Mouse (Mus musculus): Measurements from ENCODE around the gene Fcrl5. TPM values are rescaled to one million over a fixed set of nuclear protein-coding genes. Genes with fewer than 3 reads are reported as not detected.

Gene Fcrl5
- total RNA-seq, 1 experiment from 2014 or later: not detected

GRCm38 (mm10) chr3:87528841-87529240, 93.3 kb downstream of the Fcrl5 start:
- DNase-seq: no peak

- no peak for DNase-seq
Measured at GRCm38 (mm10) chr3:87529568-87529967, 94.0 kb downstream of the Fcrl5 start.

GRCm38 (mm10) chr3:87530234-87530633, 94.7 kb downstream of the Fcrl5 start:
- DNase-seq: no peak

- DNase-seq: no peak
Measured at GRCm38 (mm10) chr3:87533667-87534378, 98.2 kb downstream of the Fcrl5 start.

GRCm38 (mm10) chr3:87538034-87538433, 102.5 kb downstream of the Fcrl5 start:
- no peak for DNase-seq

GRCm38 (mm10) chr3:87540028-87540675, 104.6 kb downstream of the Fcrl5 start:
- DNase-seq: no peak

GRCm38 (mm10) chr3:87540714-87541113, 105.1 kb downstream of the Fcrl5 start:
- no peak for DNase-seq

GRCm38 (mm10) chr3:87542481-87543215, 107.1 kb downstream of the Fcrl5 start:
- no peak for DNase-seq

- no peak for DNase-seq
Measured at GRCm38 (mm10) chr3:87545554-87545953, 110.0 kb downstream of the Fcrl5 start.

- no peak for DNase-seq
Measured at GRCm38 (mm10) chr3:87546291-87546721, 110.7 kb downstream of the Fcrl5 start.

GRCm38 (mm10) chr3:87549908-87550307, 114.3 kb downstream of the Fcrl5 start:
- DNase-seq: no peak

Other genes with a start within 250 kb of the Fcrl5 start
- 2.4 and 2.8 TPM in 2 replicates for gene Fcrls, start 172.0 kb upstream of the Fcrl5 start, total RNA-seq (2021)
- 0.30 and 0.90 TPM in 2 replicates for gene Cd5l, start 77.9 kb upstream of the Fcrl5 start, total RNA-seq (2021)
- 0.21 TPM in 1 of 2 replicates, not detected in the other for gene Fcrl1, start 59.4 kb upstream of the Fcrl5 start, total RNA-seq (2021)
- gene Etv3, start 89.6 kb downstream of the Fcrl5 start, total RNA-seq (2021): 18.1 and 21.5 TPM in 2 replicates
- gene Arhgef11, start 181.8 kb downstream of the Fcrl5 start, total RNA-seq (2021): 40.4 and 44.2 TPM in 2 replicates

Measured in adrenal gland, postnatal 25 days (tissue).